Mouse (Mus musculus): ENCODE data around the gene Myod1. TPM values are rescaled to one million over a fixed set of nuclear protein-coding genes. Genes with fewer than 3 reads are reported as not detected.
A peak's percentile ranks its signal among the peaks of the same experiment; 100 is the strongest.

The Myod1 gene
- polyA plus RNA-seq, 1 experiment from 2014 or later = not detected

DNA sequence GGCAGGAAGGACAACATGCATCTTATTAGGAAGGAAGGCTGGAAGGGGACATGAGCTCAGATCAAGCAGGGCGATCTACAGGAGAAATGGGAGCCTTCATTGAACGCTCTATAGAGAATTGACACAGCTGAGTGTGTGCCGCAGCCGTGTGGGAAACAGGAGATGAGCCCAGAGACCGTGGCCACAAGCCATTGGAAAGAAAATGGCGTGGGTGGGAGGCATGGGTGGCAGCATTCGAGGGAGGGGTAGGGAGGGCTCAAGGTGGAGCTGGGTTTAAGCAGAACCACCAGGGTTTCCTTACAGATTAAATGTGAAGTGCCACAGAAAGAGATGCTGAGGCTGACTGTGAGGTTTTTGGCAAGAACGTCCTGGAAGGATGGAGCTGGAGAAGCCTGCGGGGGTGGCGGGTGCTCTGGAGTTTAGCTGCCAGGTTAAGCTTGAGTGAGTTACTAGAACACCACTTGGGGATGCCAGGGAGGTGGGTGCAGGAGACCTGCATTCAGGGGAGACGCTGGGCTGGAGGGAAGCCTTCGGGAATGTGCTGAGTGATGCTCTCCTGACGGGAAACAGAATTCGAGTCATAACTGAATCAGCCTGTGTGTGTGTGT lies 39.6 kb downstream of the Myod1 start:
- Histone ChIP-seq H3K4me2 (replicated peaks; ENCODE audit: low read depth) (no peak overlapping the region), H3K9ac (ENCODE audit: low read depth, low read length) (no peak overlapping the region), H3K36me3 (ENCODE audit: control insufficient read depth, insufficient read depth) (no peaks in the 10 kb centered on the region), H3K27ac (ENCODE audit: low read depth, low read length) (no peak overlapping the region), H3K4me3 (ENCODE audit: low read depth, low read length) (no peak overlapping the region), H3K9me3 (ENCODE audit: control insufficient read depth) (no peaks in the 10 kb centered on the region), H3K27me3 (replicated peaks; ENCODE audit: control insufficient read depth, insufficient read depth, low read length) (no peaks in the 10 kb centered on the region), H3K4me1 (replicated peaks; ENCODE audit: control insufficient read depth, insufficient read depth, low read length) (no peaks in the 10 kb centered on the region)
- no peak for TF ChIP-seq CTCF (IDR thresholded peaks at IDR 0.05; ENCODE audit: low read depth)
- WGBS = 71% methylated on average over 14 of the region's 14 CpGs
- ATAC-seq = no peak

- no peak for TF ChIP-seq CTCF (IDR thresholded peaks at IDR 0.05; ENCODE audit: low read depth)
- H3K9me3 ChIP-seq (ENCODE audit: control insufficient read depth) = no peaks in the 10 kb centered on the region
These were observed 41.2 kb downstream of the Myod1 start for GRCm38 (mm10) chr7:46417467-46417866.

GRCm38 (mm10) chr7:46418102-46418622 lies 41.9 kb downstream of the Myod1 start:
- Histone ChIP-seq H3K9me3 (ENCODE audit: control insufficient read depth) (no peaks in the 10 kb centered on the region), H3K9ac (ENCODE audit: low read depth, low read length) (no peak overlapping the region), H3K4me3 (ENCODE audit: low read depth, low read length) (no peak overlapping the region), H3K27ac (ENCODE audit: low read depth, low read length) (no peak overlapping the region), H3K4me2 (replicated peaks; ENCODE audit: low read depth) (no peak overlapping the region), H3K27me3 (replicated peaks; ENCODE audit: control insufficient read depth, insufficient read depth, low read length) (no peaks in the 10 kb centered on the region), H3K36me3 (ENCODE audit: control insufficient read depth, insufficient read depth) (no peaks in the 10 kb centered on the region), H3K4me1 (replicated peaks; ENCODE audit: control insufficient read depth, insufficient read depth, low read length) (no peaks in the 10 kb centered on the region)
- no peak for TF ChIP-seq CTCF (IDR thresholded peaks at IDR 0.05; ENCODE audit: low read depth)
- 79% methylated on average over 16 of the region's 16 CpGs for WGBS
- ATAC-seq = no peak

More at GRCm38 (mm10) chr7:46417467-46417866, 41.2 kb downstream of the Myod1 start:
- H3K4me2 ChIP-seq (replicated peaks; ENCODE audit: low read depth) = no peak overlapping the region
- no peak for ATAC-seq
- no peak overlapping the region for H3K9ac ChIP-seq (ENCODE audit: low read depth, low read length)
- H3K4me1 ChIP-seq (replicated peaks; ENCODE audit: control insufficient read depth, insufficient read depth, low read length) = no peaks in the 10 kb centered on the region
- no peaks in the 10 kb centered on the region for H3K36me3 ChIP-seq (ENCODE audit: control insufficient read depth, insufficient read depth)
- no peak overlapping the region for H3K27ac ChIP-seq (ENCODE audit: low read depth, low read length)
- no peak overlapping the region for H3K4me3 ChIP-seq (ENCODE audit: low read depth, low read length)
- H3K27me3 ChIP-seq (replicated peaks; ENCODE audit: control insufficient read depth, insufficient read depth, low read length) = no peaks in the 10 kb centered on the region
- WGBS = 73% methylated on average over 7 of the region's 7 CpGs

DNA sequence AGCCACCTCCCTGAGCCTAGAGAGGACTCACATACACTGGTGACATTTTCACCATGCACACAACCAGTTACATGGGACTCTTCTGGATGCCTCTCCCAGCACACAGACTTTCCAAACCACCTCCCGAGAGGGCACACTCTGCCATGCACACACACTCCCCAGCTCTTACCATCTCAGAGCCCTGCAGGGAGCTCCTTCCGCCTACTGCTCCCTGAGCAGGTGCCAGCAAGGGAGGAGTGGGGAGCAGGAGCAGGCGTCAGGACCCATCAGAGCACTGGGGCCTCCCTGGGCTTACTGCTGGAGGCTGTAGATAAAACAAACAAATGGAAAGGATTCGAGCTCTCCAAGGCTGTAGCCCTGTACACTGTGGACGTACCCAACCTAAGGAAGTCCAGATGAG lies 45.3 kb downstream of the Myod1 start:
- Histone ChIP-seq H3K36me3 (ENCODE audit: control insufficient read depth, insufficient read depth) (no peaks in the 10 kb centered on the region), H3K4me2 (replicated peaks; ENCODE audit: low read depth) (no peak overlapping the region), H3K4me1 (replicated peaks; ENCODE audit: control insufficient read depth, insufficient read depth, low read length) (no peaks in the 10 kb centered on the region), H3K9ac (ENCODE audit: low read depth, low read length) (no peak overlapping the region), H3K27me3 (replicated peaks; ENCODE audit: control insufficient read depth, insufficient read depth, low read length) (no peaks in the 10 kb centered on the region), H3K4me3 (ENCODE audit: low read depth, low read length) (no peak overlapping the region), H3K9me3 (ENCODE audit: control insufficient read depth) (no peaks in the 10 kb centered on the region), H3K27ac (ENCODE audit: low read depth, low read length) (no peak overlapping the region)
- WGBS = 24% methylated on average over 5 of the region's 5 CpGs
- TF ChIP-seq CTCF (IDR thresholded peaks at IDR 0.05; ENCODE audit: low read depth) = no peak
- no peak for ATAC-seq

DNA sequence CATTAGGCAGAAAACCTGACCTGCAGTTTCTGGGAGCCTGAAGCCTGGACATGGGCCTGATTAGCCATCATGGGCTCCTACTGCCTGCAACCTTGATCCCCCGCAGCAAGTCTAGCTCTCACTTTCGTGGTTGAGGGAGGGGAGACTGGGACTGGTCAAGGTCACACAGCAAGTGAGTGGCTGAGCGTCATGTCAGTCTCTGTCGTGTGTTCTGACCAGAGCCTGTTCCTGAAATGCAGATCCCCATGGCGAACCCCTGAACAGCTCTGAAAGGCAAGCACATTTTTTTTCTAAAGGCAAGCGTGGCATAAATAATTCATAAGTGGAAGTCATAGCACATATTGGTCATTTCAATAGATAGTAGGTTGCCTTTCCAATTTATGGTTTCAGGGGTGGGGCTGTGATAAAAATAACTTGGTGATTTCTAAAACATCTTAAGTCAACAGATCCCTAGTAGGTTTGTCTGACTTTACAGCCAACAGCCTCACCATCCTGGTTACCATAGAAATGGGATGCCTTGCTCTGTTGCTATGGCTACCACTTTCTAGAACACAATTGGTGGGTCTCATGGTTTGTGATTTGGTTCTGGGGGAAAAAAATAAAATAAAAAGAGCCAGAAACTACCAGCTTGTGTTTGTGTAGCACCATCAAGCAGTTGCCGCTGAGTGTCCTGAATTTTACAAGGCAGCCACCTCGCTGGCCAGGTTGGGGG lies 45.9 kb downstream of the Myod1 start:
- ATAC-seq = no peak
- 63% methylated on average over 8 of the region's 8 CpGs for WGBS
- Histone ChIP-seq H3K4me2 (replicated peaks; ENCODE audit: low read depth) (no peak overlapping the region), H3K4me1 (replicated peaks; ENCODE audit: control insufficient read depth, insufficient read depth, low read length) (no peaks in the 10 kb centered on the region), H3K9ac (ENCODE audit: low read depth, low read length) (no peak overlapping the region), H3K27ac (ENCODE audit: low read depth, low read length) (no peak overlapping the region), H3K9me3 (ENCODE audit: control insufficient read depth) (no peaks in the 10 kb centered on the region), H3K36me3 (ENCODE audit: control insufficient read depth, insufficient read depth) (no peaks in the 10 kb centered on the region), H3K4me3 (ENCODE audit: low read depth, low read length) (no peak overlapping the region), H3K27me3 (replicated peaks; ENCODE audit: control insufficient read depth, insufficient read depth, low read length) (no peaks in the 10 kb centered on the region)
- TF ChIP-seq CTCF (IDR thresholded peaks at IDR 0.05; ENCODE audit: low read depth) = no peak

GRCm38 (mm10) chr7:46422764-46423412 lies 46.6 kb downstream of the Myod1 start:
- no peak overlapping the region for H3K9ac ChIP-seq (ENCODE audit: low read depth, low read length)
- ATAC-seq = no peak
- H3K36me3 ChIP-seq (ENCODE audit: control insufficient read depth, insufficient read depth) = no peaks in the 10 kb centered on the region
- H3K4me1 ChIP-seq (replicated peaks; ENCODE audit: control insufficient read depth, insufficient read depth, low read length) = no peaks in the 10 kb centered on the region
- WGBS = 60% methylated on average over 18 of the region's 18 CpGs
- H3K4me3 ChIP-seq (ENCODE audit: low read depth, low read length) = no peak overlapping the region
- H3K9me3 ChIP-seq (ENCODE audit: control insufficient read depth) = no peaks in the 10 kb centered on the region
- no peaks in the 10 kb centered on the region for H3K27me3 ChIP-seq (replicated peaks; ENCODE audit: control insufficient read depth, insufficient read depth, low read length)
- TF ChIP-seq CTCF (IDR thresholded peaks at IDR 0.05; ENCODE audit: low read depth) = peak; percentile 71
- H3K27ac ChIP-seq (ENCODE audit: low read depth, low read length) = no peak overlapping the region
- H3K4me2 ChIP-seq (replicated peaks; ENCODE audit: low read depth) = no peak overlapping the region
